Mouse (Mus musculus) gastrocnemius, postnatal 36 days (tissue): ENCODE results near the gene Duox2. TPM values are rescaled to one million over a fixed set of nuclear protein-coding genes. Genes with fewer than 3 reads are reported as not detected.
"Not testable (repeated sequence)": the region's sequence is repeated elsewhere in the genome, so short reads cannot be mapped to it uniquely, and the experiment has no call there.

Experiments
- DNase-seq, 2 experiments: peaks; one replicate each; pipeline ENCODE4 v3.0.0; 2022
- intact Hi-C: fragments of 180-260 bp; cut with DNase I; formaldehyde crosslinking; loops from one replicate; pipeline ENCODE4 v1.15.1; 2025
- long read RNA-seq, 2 experiments: library from polyadenylated mRNA; stranded (forward); transcript quantifications; one replicate each; pipeline ENCODE4 v2.0.0; 2021
- total RNA-seq, 2 experiments: library from RNA; stranded (reverse); gene quantifications; 2 replicates each; pipeline ENCODE4 v1.2.3; 2021

The Duox2 gene
- under 1 TPM in 1 of 2 experiments, not detected in 1; 0.17 TPM for total RNA-seq
- long read RNA-seq, experiment 1: 0 reads
- long read RNA-seq, experiment 2: 0 reads

- intact Hi-C loops: no loop called here
Measured at GRCm38 (mm10) chr2:122298096-122298499, at the start of gene Duox2. TSS of gene Duox2 (minus strand) at chr2:122298449.

DNA sequence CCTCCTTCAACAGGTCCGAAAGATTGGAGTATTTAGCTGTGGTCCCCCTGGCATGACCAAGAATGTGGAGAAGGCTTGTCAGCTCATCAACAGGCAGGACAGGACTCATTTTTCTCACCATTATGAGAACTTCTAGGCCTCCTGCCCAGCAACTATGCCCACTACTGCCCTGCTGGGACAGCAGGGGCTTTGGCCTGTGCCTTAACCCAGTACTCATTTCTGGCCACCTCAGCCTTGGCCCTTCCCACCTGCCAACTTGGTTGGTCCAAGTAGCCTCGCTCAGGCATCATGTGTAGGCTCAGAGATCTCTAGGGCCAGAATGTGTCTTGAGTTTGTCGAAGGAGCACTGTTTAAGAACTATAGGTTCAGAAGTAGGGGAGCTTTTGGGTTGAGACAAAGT lies 49.0 kb upstream of the Duox2 start:
- no peak for DNase-seq
- intact Hi-C loops: loop anchor here (5.0 to 10.0 kb wide), 3 partner anchors 35 to 278 kb away; no protein-coding TSS in a partner anchor

More at GRCm38 (mm10) chr2:122298096-122298499, at the start of gene Duox2:
- no peak for DNase-seq

- intact Hi-C loops: loop anchor here (5.0 to 10.0 kb wide), 3 partner anchors 36 to 279 kb away; no protein-coding TSS in a partner anchor
- DNase-seq: not testable (repeated sequence)
Measured at GRCm38 (mm10) chr2:122346164-122346563, 47.9 kb upstream of the Duox2 start.

DNA sequence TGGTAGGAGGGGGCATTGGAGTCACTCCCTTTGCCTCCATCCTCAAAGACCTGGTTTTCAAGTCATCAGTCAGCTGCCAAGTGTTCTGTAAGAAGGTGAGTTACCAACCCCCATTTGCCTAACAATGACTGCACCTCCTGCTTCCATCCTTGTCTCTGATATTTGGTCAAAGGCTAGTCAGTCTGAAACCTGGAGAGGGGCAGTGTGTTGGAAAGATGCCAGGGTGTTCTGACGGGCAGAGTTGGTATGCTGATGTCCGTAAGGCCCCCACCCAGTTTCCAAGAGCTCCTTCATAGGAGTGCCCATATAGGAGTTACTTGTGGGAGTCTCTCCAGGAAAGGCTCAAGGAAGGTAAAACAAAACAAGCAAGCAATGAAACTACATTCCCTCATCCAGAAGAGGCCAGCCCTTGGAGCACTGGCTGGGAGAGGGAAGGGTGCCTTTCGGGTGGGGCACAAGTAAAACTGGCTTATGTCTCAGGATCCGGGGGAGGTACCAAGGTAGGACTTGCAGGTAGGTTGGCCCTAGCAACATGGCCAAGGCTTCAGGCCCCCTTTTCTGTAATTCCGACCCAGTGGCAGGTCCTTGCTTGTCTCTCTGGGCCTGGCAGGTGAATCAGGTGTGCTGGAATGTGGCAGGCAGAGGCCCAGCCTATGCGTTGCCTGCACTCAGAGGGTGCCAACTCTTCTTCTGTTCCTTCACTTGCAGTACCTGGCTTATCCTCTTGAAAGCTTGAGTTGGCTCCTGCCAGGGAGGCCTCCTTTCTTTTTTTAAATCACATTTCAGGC lies 47.1 kb upstream of the Duox2 start:
- no peak for DNase-seq

DNA sequence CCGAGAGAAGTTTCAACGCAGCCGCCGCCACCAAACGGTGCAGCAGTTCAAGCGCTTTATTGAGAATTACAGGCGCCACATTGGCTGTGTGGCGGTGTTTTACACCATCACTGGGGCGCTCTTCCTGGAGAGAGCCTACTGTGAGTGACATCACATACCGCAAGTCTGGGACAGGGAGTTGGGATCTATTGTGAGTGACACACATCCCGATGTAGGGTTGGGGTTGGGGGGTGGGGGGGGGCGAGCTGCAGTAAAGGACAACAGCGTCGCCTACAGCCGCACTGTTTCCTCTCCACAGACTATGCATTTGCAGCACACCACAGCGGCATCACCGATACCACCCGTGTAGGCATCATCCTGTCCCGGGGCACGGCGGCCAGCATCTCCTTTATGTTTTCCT lies 39.0 kb upstream of the Duox2 start:
- intact Hi-C loops: no loop called here
- no peak for DNase-seq

More for the DNA sequence above, 47.1 kb upstream of the Duox2 start:
- intact Hi-C loops: loop anchor here (5.0 to 10.0 kb wide), 3 partner anchors 37 to 280 kb away; no protein-coding TSS in a partner anchor

DNA sequence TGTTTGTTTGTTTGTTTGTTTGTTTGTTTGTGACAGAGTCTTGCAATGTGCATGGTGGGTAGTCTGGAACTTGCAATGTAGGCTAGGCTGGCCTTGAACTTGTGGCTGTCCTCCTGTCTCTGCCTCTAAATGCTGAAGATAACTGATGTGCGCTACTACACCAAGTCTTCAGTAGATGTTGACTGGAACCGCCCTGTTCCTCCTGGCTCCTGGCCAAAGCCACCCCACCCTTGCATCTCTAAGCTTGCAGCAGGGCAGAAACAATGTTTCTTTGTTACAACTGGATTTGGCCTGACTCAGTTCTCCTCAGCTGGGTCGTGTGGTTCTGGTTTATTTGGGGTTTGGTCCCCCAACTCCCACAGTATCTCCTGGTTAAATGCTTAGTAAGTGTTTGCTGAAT lies 35.9 kb upstream of the Duox2 start:
- DNase-seq: no peak
- intact Hi-C loops: no loop called here

DNA sequence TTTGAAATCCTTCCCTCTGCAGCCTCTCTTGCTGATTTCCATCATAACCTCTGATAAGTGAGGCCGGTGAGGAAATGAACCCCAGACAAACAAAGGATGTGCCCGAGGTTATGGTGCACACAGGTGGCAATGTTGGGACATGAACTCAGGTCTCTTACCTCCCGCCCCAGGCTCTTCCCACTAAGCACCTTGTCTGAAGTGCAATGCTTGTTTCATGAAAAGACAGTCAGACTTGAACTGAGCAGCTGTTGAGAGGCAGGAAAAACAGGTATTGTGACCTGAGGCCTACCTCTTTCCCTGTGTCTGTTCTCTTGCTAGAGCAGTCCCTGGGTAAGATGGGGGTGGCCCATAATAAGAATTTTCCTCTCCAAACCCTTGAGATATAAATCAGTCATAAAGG lies 34.0 kb upstream of the Duox2 start:
- intact Hi-C loops: no loop called here
- no peak for DNase-seq

GRCm38 (mm10) chr2:122330317-122330716 lies 32.1 kb upstream of the Duox2 start:
- intact Hi-C loops, DNase-seq: not testable (repeated sequence)

GRCm38 (mm10) chr2:122327986-122328385 lies 29.7 kb upstream of the Duox2 start:
- no peak for DNase-seq
- intact Hi-C loops: no loop called here

- DNase-seq: no peak
- intact Hi-C loops: no loop called here
Measured at GRCm38 (mm10) chr2:122325361-122325760, 27.1 kb upstream of the Duox2 start.

- intact Hi-C loops: no loop called here
- no peak for DNase-seq
Measured at GRCm38 (mm10) chr2:122324586-122324985, 26.3 kb upstream of the Duox2 start.

- intact Hi-C loops: no loop called here
- DNase-seq: no peak
Measured at GRCm38 (mm10) chr2:122323960-122324359, 25.7 kb upstream of the Duox2 start.

- no peak for DNase-seq
- intact Hi-C loops: no loop called here
Measured at GRCm38 (mm10) chr2:122317384-122317783, 19.1 kb upstream of the Duox2 start.

DNA sequence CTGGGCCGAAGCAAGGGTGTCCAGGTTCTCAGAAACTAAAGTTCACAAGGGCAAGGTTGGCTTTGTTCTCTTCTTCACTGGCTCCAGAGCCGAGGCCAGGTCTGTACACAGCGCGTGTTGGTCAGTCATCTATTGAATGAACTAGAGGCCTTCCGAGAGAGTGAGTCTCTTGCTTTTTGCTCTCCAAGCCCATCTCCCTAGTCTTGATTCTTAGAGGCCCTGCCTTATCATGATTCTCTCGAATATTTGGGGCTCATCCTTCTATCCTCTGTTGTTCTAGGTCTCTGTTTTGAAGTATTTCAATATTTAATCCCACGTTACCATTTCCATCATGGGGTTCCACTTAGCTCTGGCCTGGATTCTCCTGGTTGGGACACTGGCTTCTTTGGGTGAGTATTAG lies 17.1 kb upstream of the Duox2 start, which contains the start of gene Duox1:
Duox1 (plus strand) TSS at position 301 of the 400 bp plus-strand sequence.
- DNase-seq: no peak
- intact Hi-C loops: no loop called here

- intact Hi-C loops: no loop called here
- DNase-seq: no peak
Measured at GRCm38 (mm10) chr2:122313536-122313935, 15.3 kb upstream of the Duox2 start, which contains the start of gene Duoxa1. TSS of gene Duoxa1 (minus strand) at chr2:122313730.

GRCm38 (mm10) chr2:122312722-122313417 lies 14.6 kb upstream of the Duox2 start:
- DNase-seq: peak; percentile 41 to 53
- intact Hi-C loops: no loop called here

DNA sequence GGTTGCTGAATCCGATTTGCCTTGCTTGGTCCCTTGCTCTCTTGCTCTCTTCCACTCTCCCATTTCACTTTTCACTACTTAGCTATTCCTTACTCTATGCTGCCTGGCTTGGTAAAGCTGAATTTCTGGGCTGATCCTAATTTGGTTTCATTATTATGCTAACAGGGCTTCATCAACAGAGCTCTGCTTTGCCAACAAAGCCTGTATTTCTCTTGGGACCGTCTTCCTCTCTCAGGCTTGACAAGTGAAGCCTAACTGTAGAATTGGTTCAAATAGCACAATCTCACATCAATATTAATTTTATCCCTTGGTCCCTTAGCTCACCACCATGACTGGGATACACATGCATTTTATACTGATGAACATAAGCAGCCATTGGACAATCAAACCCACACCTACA lies 13.3 kb upstream of the Duox2 start:
- DNase-seq: no peak
- intact Hi-C loops: no loop called here

DNA sequence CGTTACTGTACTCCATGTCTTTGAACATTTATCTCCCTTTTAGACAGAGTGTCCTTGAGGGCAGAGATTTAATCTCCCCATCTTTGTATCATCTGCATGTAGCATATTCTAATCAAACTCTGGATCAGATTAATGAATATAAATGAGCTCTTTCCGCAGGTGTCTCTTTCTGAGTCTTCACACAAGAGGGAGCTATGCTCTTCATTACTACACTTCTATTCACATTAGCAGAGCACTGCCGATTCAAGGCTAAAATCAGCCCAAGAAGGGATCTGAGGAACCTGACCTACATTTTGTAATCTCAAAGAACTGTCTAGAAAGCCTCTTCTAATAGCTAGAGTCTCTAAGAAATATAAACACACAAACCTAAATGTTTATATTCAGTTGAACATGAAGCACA lies 11.4 kb upstream of the Duox2 start:
- DNase-seq: no peak
- intact Hi-C loops: no loop called here

- intact Hi-C loops: no loop called here
- no peak for DNase-seq
Measured at GRCm38 (mm10) chr2:122306184-122306583, 7.9 kb upstream of the Duox2 start.

DNA sequence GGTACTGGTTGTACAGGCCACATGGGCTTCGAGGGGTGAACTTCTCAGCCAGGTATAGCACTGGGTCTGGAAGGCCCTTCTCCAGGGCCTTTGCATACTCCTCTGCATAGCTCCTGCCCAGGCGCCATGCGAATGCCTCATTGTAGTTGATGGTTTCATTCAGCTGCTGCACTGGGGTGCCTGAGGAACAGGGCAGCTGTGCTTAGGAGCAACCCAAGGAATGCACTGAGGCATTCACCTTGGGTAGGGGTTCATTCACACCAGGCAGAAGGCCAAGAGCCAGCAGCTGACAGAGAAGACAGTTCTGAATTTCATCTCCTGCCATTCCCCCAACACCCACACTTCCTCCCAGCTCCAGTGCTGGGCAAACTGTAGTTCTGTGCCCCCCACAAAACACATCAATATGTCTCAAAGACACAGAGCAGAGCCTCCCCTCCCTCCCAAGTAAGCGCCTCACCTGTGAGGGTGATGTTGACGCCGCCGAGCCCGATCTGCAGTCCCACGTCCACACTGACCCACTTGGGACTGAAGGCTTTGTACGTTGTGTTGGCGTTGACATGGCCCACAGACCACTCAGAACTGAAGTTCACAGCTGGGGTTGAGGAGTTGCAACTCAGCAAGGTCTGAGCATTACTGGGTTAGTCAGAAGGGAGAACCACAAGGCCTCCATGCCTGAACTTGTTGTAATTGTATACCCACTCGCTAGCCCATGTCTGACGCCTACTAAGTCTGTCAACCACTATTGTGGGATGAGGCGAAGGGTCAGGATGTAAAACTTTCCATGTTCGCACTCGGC lies 7.0 kb upstream of the Duox2 start:
- intact Hi-C loops: no loop called here
- no peak for DNase-seq
